Mouse (Mus musculus) kidney, embryonic 15.5 days (tissue): ENCODE measurements around the gene 5330417H12Rik. TPM values are rescaled to one million over a fixed set of nuclear protein-coding genes. Genes with fewer than 3 reads are reported as not detected.

Source experiments
- ATAC-seq: fragments of 200-750 bp; cut with Nextera tagmentation; replicated peaks from 2 replicates; pipeline ENCODE4 v1.8.0; 2017; ENCODE audit warnings: moderate TSS enrichment; ENCODE audit not compliant: low FRiP score
- H3K27ac ChIP-seq: fragments of 300-500 bp; sonication (generic); 2 replicates; pipeline ENCODE4 v1.5.1; 2015; ENCODE audit warnings: mild to moderate bottlenecking, inconsistent platforms
- H3K27me3 ChIP-seq: fragments of 300-500 bp; sonication (generic); 2 replicates; pipeline ENCODE4 v1.6.1; 2015; ENCODE audit warnings: inconsistent platforms
- H3K36me3 ChIP-seq: fragments of 300-500 bp; sonication (generic); 2 replicates; pipeline ENCODE4 v1.6.1; 2015; ENCODE audit warnings: inconsistent platforms
- H3K4me1 ChIP-seq: fragments of 300-500 bp; sonication (generic); 2 replicates; pipeline ENCODE4 v1.6.1; 2015; ENCODE audit warnings: inconsistent platforms
- H3K4me2 ChIP-seq: fragments of 300-500 bp; sonication (generic); 2 replicates; pipeline ENCODE4 v1.6.1; 2015; ENCODE audit warnings: moderate library complexity, mild to moderate bottlenecking, inconsistent platforms
- H3K4me3 ChIP-seq: fragments of 300-500 bp; sonication (generic); replicated peaks from 2 replicates; pipeline ENCODE4 v1.5.1; 2015; ENCODE audit warnings: mild to moderate bottlenecking, inconsistent platforms
- H3K9ac ChIP-seq: fragments of 300-500 bp; sonication (generic); 2 replicates; pipeline ENCODE4 v1.6.1; 2015; ENCODE audit warnings: mild to moderate bottlenecking, inconsistent platforms
- H3K9me3 ChIP-seq: fragments of 300-500 bp; sonication (generic); replicated peaks from 2 replicates; pipeline ENCODE4 v1.6.1; 2016; ENCODE audit warnings: inconsistent platforms
- WGBS: fragments of 180-500 bp; shearing (Covaris S2); methylation state at CpG from one replicate; pipeline ENCODE4 v1.1.7; 2015; ENCODE audit warnings: mixed read lengths; 5-methylcytosine and 5-hydroxymethylcytosine counted together
- polyA plus RNA-seq: library from polyadenylated mRNA; unstranded; fragments of >200 nt; fragmentation: Nextera tagmentation; extraction: Ambion mirVana; gene quantifications from 2 replicates; pipeline ENCODE4 v1.2.1, GENCODE M21; 2015

The 5330417H12Rik gene
- polyA plus RNA-seq, 1 experiment from 2014 or later, result not detected

DNA sequence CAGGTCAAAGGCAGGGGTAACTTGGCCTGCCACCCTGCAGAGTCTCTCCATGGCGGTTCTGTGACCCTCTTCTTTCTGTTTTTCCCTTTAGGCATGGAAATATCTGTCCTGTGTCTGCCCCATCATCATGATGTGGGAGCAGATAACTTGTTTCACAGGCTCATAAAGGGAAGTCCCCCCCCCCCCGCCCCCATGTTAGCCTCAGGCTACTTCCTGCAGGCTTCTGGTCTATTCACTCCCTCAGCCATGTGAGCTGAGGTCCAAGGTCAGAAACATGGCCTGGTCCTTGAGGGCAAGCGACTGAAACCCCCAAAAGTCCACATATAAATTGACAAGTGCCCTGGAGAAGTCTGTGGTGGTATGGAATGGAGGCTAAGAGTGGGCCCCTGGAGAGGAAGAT, 4.8 kb downstream of the 5330417H12Rik start:
- no peak overlapping the region for H3K27ac ChIP-seq
- no peaks in the 10 kb centered on the region for H3K4me1 ChIP-seq
- 80% methylated on average over 3 of the region's 3 CpGs for WGBS
- no peaks in the 10 kb centered on the region for H3K36me3 ChIP-seq
- no peak overlapping the region for H3K4me3 ChIP-seq
- no peaks in the 10 kb centered on the region for H3K27me3 ChIP-seq
- H3K9ac ChIP-seq, result no peak overlapping the region
- no peak for ATAC-seq
- no peak overlapping the region for H3K4me2 ChIP-seq
- no peaks in the 10 kb centered on the region for H3K9me3 ChIP-seq

DNA sequence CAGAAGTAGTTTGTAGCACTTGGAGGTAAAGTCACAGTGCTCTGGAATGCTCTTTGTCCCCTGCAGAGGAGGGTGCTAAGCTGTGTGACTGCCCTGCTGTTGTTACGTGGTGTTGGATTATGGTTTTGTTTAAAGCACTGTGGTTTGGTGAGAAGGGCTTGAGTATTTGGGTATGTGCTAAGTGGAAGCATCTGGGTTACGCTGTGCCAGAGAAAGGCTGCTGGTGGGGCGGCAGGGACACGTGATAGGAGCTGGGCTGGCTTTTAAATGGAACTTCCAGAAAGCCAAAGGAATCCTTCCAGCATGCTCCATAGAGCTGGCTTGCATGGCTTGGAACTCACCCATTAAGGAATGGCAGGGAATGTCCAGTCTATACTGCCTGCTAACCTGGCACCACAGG, 5.7 kb downstream of the 5330417H12Rik start:
- ATAC-seq, result no peak

DNA sequence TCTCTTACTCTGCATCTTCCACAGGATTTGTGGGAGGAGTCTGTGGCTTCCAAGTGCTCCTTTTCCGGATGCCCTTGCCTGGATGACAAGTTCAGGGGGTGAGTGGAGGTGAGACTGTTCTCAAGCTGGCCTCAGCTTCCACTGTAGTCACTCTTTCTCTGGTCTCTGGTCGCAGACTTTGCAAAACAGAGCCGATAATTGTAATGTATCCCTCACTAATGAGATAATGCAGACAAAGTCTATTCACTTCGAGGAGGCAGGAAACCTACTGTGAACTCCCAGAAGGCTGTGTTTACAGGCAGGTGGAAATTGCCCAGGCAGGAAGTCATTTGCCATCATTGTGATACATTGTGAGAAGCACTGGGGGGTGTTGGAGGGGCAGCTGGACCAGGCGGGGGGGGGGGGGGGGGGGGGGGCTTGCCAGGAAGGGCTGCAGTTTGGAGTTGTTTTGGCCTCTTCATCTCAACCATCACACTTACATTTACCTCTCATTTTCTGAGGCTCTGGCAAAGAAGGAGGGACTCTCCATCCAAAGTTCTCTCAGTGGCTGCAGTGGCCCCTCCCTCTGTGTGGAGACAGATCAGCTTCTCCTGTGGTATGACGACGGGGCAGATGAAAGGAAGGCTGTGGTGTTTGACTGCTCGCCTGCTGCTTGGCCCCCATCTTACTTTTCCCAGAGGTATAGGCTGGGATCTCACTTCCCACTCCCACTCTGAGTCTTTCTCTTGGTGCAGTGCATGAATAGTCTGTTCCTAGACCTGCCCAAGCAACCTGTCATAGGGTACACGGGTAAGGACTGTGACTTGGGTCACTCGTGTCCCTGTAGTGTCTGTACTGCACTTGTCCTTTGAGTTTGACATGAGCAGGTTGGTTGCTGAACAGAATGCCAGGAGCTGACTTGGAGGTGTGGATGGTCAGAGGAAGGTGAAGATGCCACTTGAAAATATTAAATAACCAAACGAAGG, 6.7 kb downstream of the 5330417H12Rik start:
- Histone ChIP-seq H3K9me3 (no peaks in the 10 kb centered on the region), H3K9ac (no peak overlapping the region), H3K4me2 (no peak overlapping the region), H3K27me3 (no peaks in the 10 kb centered on the region), H3K4me1 (no peaks in the 10 kb centered on the region), H3K4me3 (no peak overlapping the region), H3K36me3 (no peaks in the 10 kb centered on the region), H3K27ac (no peak overlapping the region)
- no peak for ATAC-seq
- 29% methylated on average over 11 of the region's 11 CpGs for WGBS

More for the DNA sequence above, 5.7 kb downstream of the 5330417H12Rik start:
- Histone ChIP-seq H3K27me3 (no peaks in the 10 kb centered on the region), H3K4me2 (no peak overlapping the region), H3K4me1 (no peaks in the 10 kb centered on the region), H3K36me3 (no peaks in the 10 kb centered on the region), H3K4me3 (no peak overlapping the region), H3K9ac (no peak overlapping the region), H3K27ac (no peak overlapping the region), H3K9me3 (no peaks in the 10 kb centered on the region)
- 77% methylated on average over 4 of the region's 4 CpGs for WGBS

DNA sequence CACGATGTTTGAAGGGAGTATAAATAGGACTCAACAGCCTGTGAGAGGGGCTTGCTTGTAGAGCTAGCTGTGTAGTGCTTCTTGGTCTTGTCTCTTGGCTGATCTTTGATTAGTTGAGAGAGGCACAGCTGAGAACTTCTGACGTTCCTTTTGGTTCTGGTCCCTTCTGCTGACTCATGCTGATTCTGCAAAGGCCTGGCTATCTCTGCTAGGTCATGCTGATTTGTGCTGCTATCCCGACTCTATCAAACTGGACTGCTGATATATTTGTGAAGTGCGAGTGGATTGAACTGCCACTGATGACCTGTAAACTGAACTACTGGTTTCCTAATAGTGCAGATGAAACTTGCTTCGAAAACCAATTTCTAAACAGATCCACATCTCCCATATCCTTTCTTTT, 14.1 kb downstream of the 5330417H12Rik start:
- ATAC-seq, result no peak
- H3K9ac ChIP-seq, result no peak overlapping the region
- no peak overlapping the region for H3K27ac ChIP-seq
- no peaks in the 10 kb centered on the region for H3K36me3 ChIP-seq
- no peaks in the 10 kb centered on the region for H3K27me3 ChIP-seq
- no peaks in the 10 kb centered on the region for H3K4me1 ChIP-seq
- 88% methylated on average over 5 of the region's 5 CpGs for WGBS
- no peak overlapping the region for H3K4me2 ChIP-seq
- no peak overlapping the region for H3K4me3 ChIP-seq
- H3K9me3 ChIP-seq, result no peaks in the 10 kb centered on the region

DNA sequence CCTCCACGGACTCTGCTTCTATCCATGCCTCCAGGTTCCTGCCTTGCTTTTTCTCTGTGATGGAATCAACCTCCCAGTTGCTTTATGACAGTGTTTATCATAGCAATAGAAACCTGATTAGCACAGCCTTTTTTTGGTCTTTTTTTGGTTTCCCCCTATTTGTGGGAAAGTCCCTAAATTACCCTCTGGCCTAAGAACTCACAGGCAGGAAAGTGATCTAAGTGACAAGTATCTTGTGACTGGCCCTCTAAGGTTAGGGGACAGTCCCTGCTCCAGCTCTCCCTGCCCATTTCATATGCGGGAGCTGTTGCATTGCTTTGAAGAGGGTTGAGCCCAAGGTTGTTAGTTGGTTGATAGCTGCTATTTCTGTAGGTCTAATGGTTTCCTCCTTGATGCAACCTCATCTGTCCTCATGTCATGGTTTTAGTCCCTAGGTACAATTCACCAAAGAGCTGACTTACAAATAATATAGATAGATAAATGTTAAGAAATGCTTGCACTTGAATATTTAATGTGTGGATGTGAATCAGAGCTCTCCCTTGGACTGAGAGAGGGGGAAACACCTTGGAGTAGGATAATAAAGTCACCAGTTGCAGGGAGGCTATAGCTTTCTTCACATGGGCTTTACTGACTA, 15.2 kb downstream of the 5330417H12Rik start:
- Histone ChIP-seq H3K27me3 (no peaks in the 10 kb centered on the region), H3K36me3 (no peaks in the 10 kb centered on the region), H3K9me3 (no peaks in the 10 kb centered on the region), H3K9ac (no peak overlapping the region), H3K4me2 (no peak overlapping the region), H3K4me1 (no peaks in the 10 kb centered on the region), H3K27ac (no peak overlapping the region), H3K4me3 (no peak overlapping the region)
- no peak for ATAC-seq
- 81% methylated on average over 2 of the region's 2 CpGs for WGBS

DNA sequence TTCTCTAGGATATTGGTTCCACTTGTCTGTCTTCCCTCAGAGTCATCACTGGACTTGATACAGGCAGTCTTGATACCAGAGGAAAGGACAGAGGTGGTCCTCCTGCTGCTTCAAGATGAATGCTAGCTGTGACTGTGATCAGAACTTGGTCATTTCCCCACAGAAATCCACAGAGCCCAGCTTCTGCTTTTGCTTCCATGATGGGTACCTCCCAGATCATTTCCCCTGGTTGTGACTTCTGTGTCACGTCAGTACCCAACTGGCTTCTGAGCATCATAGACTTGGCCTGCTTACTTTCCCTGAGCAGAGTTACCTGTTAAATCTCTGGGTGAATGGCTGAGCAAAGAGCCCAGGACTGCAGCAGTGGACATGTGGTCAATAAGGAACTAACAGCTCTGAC, 17.2 kb downstream of the 5330417H12Rik start:
- Histone ChIP-seq H3K27me3 (no peaks in the 10 kb centered on the region), H3K4me1 (peaks cover 3% of the 10 kb centered on the region; the same call in 1 of the 2 replicates), H3K9ac (no peak overlapping the region), H3K27ac (no peak overlapping the region), H3K4me2 (no peak overlapping the region), H3K36me3 (no peaks in the 10 kb centered on the region), H3K4me3 (no peak overlapping the region), H3K9me3 (no peaks in the 10 kb centered on the region)
- ATAC-seq, result no peak
- WGBS, result 81% methylated on average over 1 of the region's 1 CpGs

DNA sequence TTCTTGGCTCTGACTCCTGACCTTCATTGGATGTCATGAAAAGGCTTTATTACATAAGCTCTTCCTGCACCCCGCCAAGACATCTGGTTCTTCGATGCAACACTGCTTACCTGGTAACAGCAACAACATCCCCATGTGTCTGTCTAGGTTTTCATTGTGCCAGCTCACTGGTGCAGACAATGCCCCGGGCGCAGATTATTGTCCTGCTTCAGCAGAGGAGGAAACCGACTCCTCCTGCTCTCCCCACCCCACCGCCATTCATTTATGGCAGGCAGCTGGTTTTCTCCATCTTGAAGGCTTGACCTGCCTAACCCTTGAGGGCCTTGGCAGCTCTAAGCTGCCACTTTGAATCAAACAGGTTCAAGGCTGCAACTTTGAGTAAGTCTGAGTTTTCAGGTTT, 22.0 kb downstream of the 5330417H12Rik start:
- no peak overlapping the region for H3K9ac ChIP-seq
- ATAC-seq, result peak; percentile 73
- H3K4me3 ChIP-seq, result no peak overlapping the region
- WGBS, result 42% methylated on average over 6 of the region's 6 CpGs
- peaks cover 6% of the 10 kb centered on the region; the same call in 1 of the 2 replicates for H3K4me1 ChIP-seq
- H3K27ac ChIP-seq, result no peak overlapping the region
- no peaks in the 10 kb centered on the region for H3K36me3 ChIP-seq
- H3K4me2 ChIP-seq, result no peak overlapping the region
- no peaks in the 10 kb centered on the region for H3K27me3 ChIP-seq
- no peaks in the 10 kb centered on the region for H3K9me3 ChIP-seq

DNA sequence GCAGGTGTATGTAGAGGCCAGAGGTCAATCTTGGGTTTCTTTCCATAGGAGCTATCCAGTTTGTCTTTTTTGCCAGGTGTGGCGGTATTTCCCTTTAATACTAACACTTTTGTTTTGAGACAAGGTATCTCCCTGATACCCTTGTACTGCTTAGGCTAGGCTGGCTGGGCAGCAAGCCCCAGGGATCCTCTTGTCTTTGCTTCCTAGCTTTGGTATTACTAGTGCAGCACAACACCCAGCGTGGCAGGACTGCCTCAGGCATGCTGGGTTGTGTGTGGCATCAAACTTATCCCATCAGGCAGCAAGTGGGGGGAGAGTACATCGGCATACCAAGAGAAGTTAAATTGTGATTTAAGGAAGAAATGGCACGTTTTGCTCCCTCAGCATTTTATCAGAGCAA, 22.5 kb downstream of the 5330417H12Rik start:
- Histone ChIP-seq H3K4me3 (no peak overlapping the region), H3K9ac (no peak overlapping the region), H3K27me3 (no peaks in the 10 kb centered on the region), H3K36me3 (no peaks in the 10 kb centered on the region), H3K9me3 (no peaks in the 10 kb centered on the region), H3K4me2 (no peak overlapping the region), H3K27ac (no peak overlapping the region), H3K4me1 (peaks cover 6% of the 10 kb centered on the region; the same call in 1 of the 2 replicates)
- ATAC-seq, result peak; percentile 46; the same call in 1 of the 2 replicates
- WGBS, result 63% methylated on average over 4 of the region's 4 CpGs

DNA sequence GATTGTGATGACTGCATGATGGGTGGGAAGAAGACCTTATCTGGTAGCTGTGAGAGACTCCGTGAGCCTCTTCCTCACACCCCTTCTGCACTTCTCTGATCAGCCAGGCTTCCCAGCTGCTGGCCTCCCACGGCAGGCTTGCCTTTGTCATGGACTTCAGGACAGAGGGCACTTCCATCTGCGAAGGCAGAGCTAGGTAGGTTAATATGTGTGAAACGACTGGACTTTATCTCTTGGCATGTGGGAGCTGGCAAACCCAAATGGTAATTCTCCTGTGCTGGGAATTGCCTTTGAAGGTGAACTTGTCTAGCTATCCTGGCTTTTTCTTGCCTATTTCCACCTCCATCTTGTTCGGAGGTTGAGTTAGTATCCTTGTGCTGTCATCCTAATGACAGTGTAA, 24.3 kb downstream of the 5330417H12Rik start:
- H3K4me2 ChIP-seq, result no peak overlapping the region
- peaks cover 6% of the 10 kb centered on the region for H3K4me1 ChIP-seq
- WGBS, result 76% methylated on average over 5 of the region's 5 CpGs
- H3K9me3 ChIP-seq, result no peaks in the 10 kb centered on the region
- ATAC-seq, result no peak
- no peaks in the 10 kb centered on the region for H3K36me3 ChIP-seq
- H3K4me3 ChIP-seq, result no peak overlapping the region
- no peak overlapping the region for H3K27ac ChIP-seq
- H3K27me3 ChIP-seq, result no peaks in the 10 kb centered on the region
- no peak overlapping the region for H3K9ac ChIP-seq

DNA sequence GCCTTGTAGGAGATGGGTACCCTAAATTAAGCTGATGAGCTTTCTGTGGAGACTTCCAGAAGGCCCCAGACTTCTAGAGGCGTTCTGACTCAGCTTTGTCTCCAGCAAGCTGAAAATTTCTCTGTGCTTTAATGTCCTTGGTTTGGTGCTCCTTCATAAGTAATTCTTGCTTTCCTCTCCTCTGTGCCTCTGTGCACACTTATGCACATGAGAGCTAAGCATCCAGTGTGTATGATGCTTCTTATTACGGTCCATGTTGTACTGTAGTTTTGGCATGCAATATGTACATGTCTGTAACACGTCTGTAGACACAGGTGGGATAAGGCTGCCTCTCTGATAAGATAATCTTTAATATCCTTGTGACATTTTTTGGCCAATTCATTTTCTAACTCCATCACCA, 27.0 kb downstream of the 5330417H12Rik start:
- H3K27me3 ChIP-seq, result no peaks in the 10 kb centered on the region
- 92% methylated on average over 3 of the region's 3 CpGs for WGBS
- H3K9me3 ChIP-seq, result no peaks in the 10 kb centered on the region
- ATAC-seq, result no peak
- H3K36me3 ChIP-seq, result no peaks in the 10 kb centered on the region
- no peak overlapping the region for H3K27ac ChIP-seq
- no peak overlapping the region for H3K4me3 ChIP-seq
- H3K4me1 ChIP-seq, result peaks cover 18% of the 10 kb centered on the region
- H3K9ac ChIP-seq, result no peak overlapping the region
- no peak overlapping the region for H3K4me2 ChIP-seq

DNA sequence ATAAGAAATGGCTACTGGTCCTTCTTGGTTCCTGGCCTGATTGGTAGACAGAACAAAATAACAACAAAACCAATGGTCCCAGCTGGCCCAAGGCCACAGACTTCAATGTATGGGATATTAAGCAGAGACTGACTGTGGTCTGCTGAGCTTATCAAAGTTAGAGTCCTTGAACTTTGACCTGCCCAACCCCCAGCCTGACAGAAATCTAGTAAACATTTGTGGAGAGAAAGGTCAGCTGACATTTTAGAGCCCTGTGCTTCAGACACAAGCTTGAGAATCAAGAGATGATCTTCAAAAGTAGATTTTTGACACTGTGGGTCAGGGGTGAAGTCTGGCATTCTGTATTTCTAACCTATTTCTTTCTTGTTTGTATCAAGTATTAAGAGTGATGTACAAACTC, 28.2 kb downstream of the 5330417H12Rik start:
- no peak overlapping the region for H3K4me3 ChIP-seq
- H3K4me2 ChIP-seq, result no peak overlapping the region
- ATAC-seq, result no peak
- no peaks in the 10 kb centered on the region for H3K36me3 ChIP-seq
- H3K27ac ChIP-seq, result no peak overlapping the region
- H3K4me1 ChIP-seq, result peaks cover 15% of the 10 kb centered on the region
- no peaks in the 10 kb centered on the region for H3K9me3 ChIP-seq
- H3K27me3 ChIP-seq, result no peaks in the 10 kb centered on the region
- H3K9ac ChIP-seq, result no peak overlapping the region

DNA sequence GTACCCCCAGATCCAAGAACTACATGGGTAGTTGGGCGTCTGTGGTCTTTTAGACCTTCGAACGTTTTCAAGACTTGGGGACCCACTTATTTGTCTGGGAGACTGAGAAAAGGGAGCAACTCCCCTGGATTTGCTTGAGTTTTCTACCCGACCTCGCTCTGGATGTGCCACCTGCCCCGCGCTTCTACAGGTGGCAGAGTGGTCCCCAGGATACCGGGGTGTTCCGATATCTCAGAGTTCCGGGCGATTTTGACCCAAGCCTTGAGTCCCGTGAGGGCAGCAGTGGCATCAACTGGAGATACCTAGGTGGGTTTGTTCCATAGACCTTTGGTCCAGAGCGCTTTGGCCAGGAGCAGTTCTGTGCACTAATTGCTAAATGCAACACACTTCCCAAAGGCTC, 29.5 kb downstream of the 5330417H12Rik start:
- 12% methylated on average over 13 of the region's 13 CpGs for whole genome bisulfite sequencing

More for the DNA sequence above, 29.5 kb downstream of the 5330417H12Rik start:
- H3K4me1 ChIP-seq, result peaks cover 15% of the 10 kb centered on the region
- H3K27ac ChIP-seq, result no peak overlapping the region
- ATAC-seq, result no peak
- H3K4me3 ChIP-seq, result peak overlapping the region; percentile 55
- H3K36me3 ChIP-seq, result peaks cover 7% of the 10 kb centered on the region
- H3K9ac ChIP-seq, result peak overlapping the region; percentile 48
- H3K9me3 ChIP-seq, result no peaks in the 10 kb centered on the region
- peak overlapping the region; percentile 83 for H3K4me2 ChIP-seq
- H3K27me3 ChIP-seq, result no peaks in the 10 kb centered on the region
